Mouse (Mus musculus): ENCODE measurements around the gene Haus7.

GRCm38 (mm10) chrX:73465483-73466186, 6.8 kb upstream of the Haus7 start:
- no peak for TF ChIP-seq EP300 (IDR thresholded peaks at IDR 0.05; ENCODE audit: insufficient read depth, low read depth, low read length)
- TF ChIP-seq CTCF (IDR thresholded peaks at IDR 0.05; ENCODE audit: low read depth, low read length): no peak

Measured in ES-Bruce4 (cell line).